ENCODE assay signal across 8 mouse cellular contexts in the genomic region with DNA sequence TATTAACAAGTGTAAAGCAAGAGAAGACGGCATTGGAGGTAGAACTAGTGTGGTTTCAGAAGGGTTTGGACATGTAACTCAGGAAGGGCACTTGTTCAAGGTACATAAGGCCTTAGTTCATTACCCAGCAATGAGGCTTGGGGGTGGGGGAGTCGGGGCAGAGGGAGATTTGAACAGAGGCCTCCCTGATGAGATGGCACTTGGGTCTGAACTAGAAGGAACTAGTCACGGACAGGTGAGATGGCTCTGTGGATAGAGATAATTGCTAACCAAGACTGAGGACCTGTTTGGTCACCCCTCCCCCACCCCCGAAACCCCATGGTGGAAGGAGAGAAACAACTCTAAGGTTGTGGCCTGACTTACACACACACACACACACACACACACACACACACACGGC. TPM values are rescaled to one million over a fixed set of nuclear protein-coding genes. Genes with fewer than 3 reads are reported as not detected.
DNase-seq lines count a peak whose midpoint lies in the region; ATAC-seq and TF ChIP-seq lines count a peak whose summit lies in the region.

No protein-coding gene starts in this region.

- no peak overlapping the region for H3K27ac ChIP-seq in heart, embryonic 11.5 days (ENCODE audit: low read depth, low read length)
- no peak overlapping the region for H3K27ac ChIP-seq in bone marrow macrophage, adult 2 months (ENCODE audit: insufficient read depth, low read depth, low read length)
- H3K27ac ChIP-seq in hindbrain, embryonic 16.5 days (ENCODE audit: low read depth, low read length), result no peak overlapping the region
- H3K27ac ChIP-seq in midbrain, embryonic 16.5 days (ENCODE audit: low read length), result no peak overlapping the region

- H3K4me1 ChIP-seq in heart, embryonic 11.5 days (ENCODE audit: control insufficient read depth, insufficient read depth, low read length), result peaks cover 25% of the 10 kb centered on the region
- H3K4me1 ChIP-seq in bone marrow macrophage, adult 2 months (ENCODE audit: control insufficient read depth, insufficient read depth, low read length), result peaks cover 35% of the 10 kb centered on the region
- no peaks in the 10 kb centered on the region; the same call in none of the 2 replicates for H3K4me1 ChIP-seq in hindbrain, embryonic 16.5 days (ENCODE audit: control insufficient read depth, insufficient read depth, low read depth, low read length)
- peaks cover 4% of the 10 kb centered on the region for H3K4me1 ChIP-seq in midbrain, embryonic 16.5 days (ENCODE audit: control insufficient read depth, insufficient read depth, low read length)

- H3K4me3 ChIP-seq in heart, embryonic 11.5 days (ENCODE audit: low read depth, low read length), result peak overlapping the region; percentile 80
- peak overlapping the region; percentile 76 for H3K4me3 ChIP-seq in bone marrow macrophage, adult 2 months (ENCODE audit: insufficient read depth, low read length)
- H3K4me3 ChIP-seq in hindbrain, embryonic 16.5 days (ENCODE audit: low read length), result peak overlapping the region; percentile 67
- H3K4me3 ChIP-seq in midbrain, embryonic 16.5 days (ENCODE audit: low read depth, low read length), result peak overlapping the region; percentile 61; the same call in 1 of the 2 replicates

- intact Hi-C loops in heart, postnatal 10 days (cut with DNase I), result loop anchor here (2.0 kb wide), 1 partner anchor 50 kb away; a partner anchor contains a TSS
- intact Hi-C loops in left cerebral cortex, postnatal 36 days (cut with DNase I), result loop anchor here (2.0 kb wide), 1 partner anchor 112 kb away; no protein-coding TSS in a partner anchor

- peaks cover 11% of the 10 kb centered on the region for H3K36me3 ChIP-seq in heart, embryonic 11.5 days (ENCODE audit: control insufficient read depth, insufficient read depth, low read length)
- no peaks in the 10 kb centered on the region for H3K36me3 ChIP-seq in hindbrain, embryonic 16.5 days (ENCODE audit: control insufficient read depth, insufficient read depth, low read length)
- no peaks in the 10 kb centered on the region for H3K36me3 ChIP-seq in midbrain, embryonic 16.5 days (ENCODE audit: control insufficient read depth, insufficient read depth, low read length)

- H3K27me3 ChIP-seq in heart, embryonic 11.5 days (ENCODE audit: control insufficient read depth, insufficient read depth, low read length), result no peaks in the 10 kb centered on the region
- H3K27me3 ChIP-seq in hindbrain, embryonic 16.5 days (replicated peaks; ENCODE audit: control insufficient read depth, insufficient read depth, low read length), result no peaks in the 10 kb centered on the region
- no peaks in the 10 kb centered on the region for H3K27me3 ChIP-seq in midbrain, embryonic 16.5 days (ENCODE audit: control insufficient read depth, insufficient read depth, low read depth, low read length)

- peak overlapping the region; percentile 72 for H3K4me2 ChIP-seq in heart, embryonic 11.5 days
- peak overlapping the region; percentile 90 for H3K4me2 ChIP-seq in hindbrain, embryonic 16.5 days (ENCODE audit: low read length)
- peak overlapping the region; percentile 86; the same call in 1 of the 2 replicates for H3K4me2 ChIP-seq in midbrain, embryonic 16.5 days (ENCODE audit: low read length)

- peak overlapping the region; percentile 84 for H3K9ac ChIP-seq in heart, embryonic 11.5 days (ENCODE audit: low read depth, low read length)
- H3K9ac ChIP-seq in hindbrain, embryonic 16.5 days (ENCODE audit: low read depth, low read length), result no peak overlapping the region
- no peak overlapping the region for H3K9ac ChIP-seq in midbrain, embryonic 16.5 days (ENCODE audit: low read depth, low read length)

- TF ChIP-seq POLR2A in bone marrow macrophage, adult 2 months (IDR thresholded peaks at IDR 0.05; ENCODE audit: borderline replicate concordance, low read depth, low read length), result no peak

- TF ChIP-seq CTCF in bone marrow macrophage, adult 2 months (IDR thresholded peaks at IDR 0.05; ENCODE audit: low read depth, low read length), result no peak

- ATAC-seq in heart, embryonic 11.5 days (replicated peaks; ENCODE audit: insufficient number of reproducible peaks, low FRiP score, low TSS enrichment), result no peak
- ATAC-seq in hindbrain, embryonic 16.5 days, result no peak
- ATAC-seq in midbrain, embryonic 16.5 days, result no peak
- no peak for ATAC-seq in activated CD4-positive, CD25-positive, alpha-beta regulatory T cell, adult 4 months

- WGBS in heart, embryonic 11.5 days (ENCODE audit: insufficient replicate concordance), result 42% methylated on average over 5 of the region's 5 CpGs
- 45% methylated on average over 5 of the region's 5 CpGs for WGBS in hindbrain, embryonic 16.5 days
- whole genome bisulfite sequencing in midbrain, embryonic 16.5 days, result 36% methylated on average over 5 of the region's 5 CpGs

- DNase-seq in heart, postnatal 10 days, result no peak
- no peak for DNase-seq in left cerebral cortex, postnatal 36 days (ENCODE audit: low spot score in 2 of 2)
- no peak for DNase-seq in spleen, postnatal 4 days (ENCODE audit: low spot score in 2 of 2)

- H3K9me3 ChIP-seq in heart, embryonic 11.5 days (replicated peaks; ENCODE audit: control insufficient read depth, low read length), result no peaks in the 10 kb centered on the region
- H3K9me3 ChIP-seq in hindbrain, embryonic 16.5 days (ENCODE audit: control insufficient read depth, low read length), result no peaks in the 10 kb centered on the region
- no peaks in the 10 kb centered on the region for H3K9me3 ChIP-seq in midbrain, embryonic 16.5 days (replicated peaks; ENCODE audit: control insufficient read depth, low read length, poor library complexity, severe bottlenecking)

RNA-seq across cellular contexts. Expression of a gene that starts 1.1 kb away (rescaled TPM):
- polyA plus RNA-seq in heart, embryonic 11.5 days (2014; fragmentation: Nextera tagmentation; extraction: Ambion mirVana), result 67.3 and 83.3 TPM in 2 replicates
- 10 to 100 TPM; 15.4 to 15.9 TPM for total RNA-seq in heart, postnatal 10 days (2021)
- polyA plus RNA-seq in bone marrow macrophage, adult 2 months (2012; ENCODE audit: insufficient read depth, insufficient read length, missing spikeins), result 43.3 and 49.9 TPM in 2 replicates
- 13.8 and 16.9 TPM in 2 replicates for polyA plus RNA-seq in hindbrain, embryonic 16.5 days (2015; fragmentation: Nextera tagmentation; extraction: Ambion mirVana)
- polyA plus RNA-seq in midbrain, embryonic 16.5 days (2015; fragmentation: Nextera tagmentation; extraction: Ambion mirVana), result 7.0 and 8.8 TPM in 2 replicates
- 1 to 10 TPM in 1 of 2 experiments, under 1 TPM in 1; 0.42 to 2.3 TPM for total RNA-seq in left cerebral cortex, postnatal 36 days (2021)
- 10 to 100 TPM; 11.4 to 18.8 TPM for polyA plus RNA-seq in activated CD4-positive, CD25-positive, alpha-beta regulatory T cell, adult 4 months (2017; shearing (Covaris generic))

RNA-seq across cellular contexts. Expression of a gene that starts 49.6 kb away (rescaled TPM):
- 2.6 and 3.7 TPM in 2 replicates for polyA plus RNA-seq in heart, embryonic 11.5 days (2014; fragmentation: Nextera tagmentation; extraction: Ambion mirVana)
- 10 to 100 TPM; 12.3 to 17.1 TPM for total RNA-seq in heart, postnatal 10 days (2021)
- polyA plus RNA-seq in bone marrow macrophage, adult 2 months (2012; ENCODE audit: insufficient read depth, insufficient read length, missing spikeins), result 30.0 and 44.1 TPM in 2 replicates
- polyA plus RNA-seq in hindbrain, embryonic 16.5 days (2015; fragmentation: Nextera tagmentation; extraction: Ambion mirVana), result 1.6 and 1.9 TPM in 2 replicates
- 1.2 and 2.0 TPM in 2 replicates for polyA plus RNA-seq in midbrain, embryonic 16.5 days (2015; fragmentation: Nextera tagmentation; extraction: Ambion mirVana)
- 1 to 10 TPM; 4.8 to 5.8 TPM for total RNA-seq in left cerebral cortex, postnatal 36 days (2021)
- under 1 TPM; 0.18 to 0.19 TPM for polyA plus RNA-seq in activated CD4-positive, CD25-positive, alpha-beta regulatory T cell, adult 4 months (2017; shearing (Covaris generic))
